Mouse (Mus musculus) lung, adult 2 months (tissue): ENCODE data around the gene Ube2i.

Experiments
- CTCF ChIP-seq: fragments of 200-500 bp; IDR thresholded peaks from 2 replicates; pipeline ENCODE4 v1.5.1; 2011; ENCODE audit warnings: mild to moderate bottlenecking, low read length, control low read depth; ENCODE audit not compliant: insufficient read depth
- POLR2A ChIP-seq: fragments of 200-500 bp; IDR thresholded peaks from 2 replicates; pipeline ENCODE4 v1.6.1; 2011; ENCODE audit warnings: low read depth, mild to moderate bottlenecking, control low read depth, low read length, borderline replicate concordance; ENCODE audit errors: extremely low read depth

DNA sequence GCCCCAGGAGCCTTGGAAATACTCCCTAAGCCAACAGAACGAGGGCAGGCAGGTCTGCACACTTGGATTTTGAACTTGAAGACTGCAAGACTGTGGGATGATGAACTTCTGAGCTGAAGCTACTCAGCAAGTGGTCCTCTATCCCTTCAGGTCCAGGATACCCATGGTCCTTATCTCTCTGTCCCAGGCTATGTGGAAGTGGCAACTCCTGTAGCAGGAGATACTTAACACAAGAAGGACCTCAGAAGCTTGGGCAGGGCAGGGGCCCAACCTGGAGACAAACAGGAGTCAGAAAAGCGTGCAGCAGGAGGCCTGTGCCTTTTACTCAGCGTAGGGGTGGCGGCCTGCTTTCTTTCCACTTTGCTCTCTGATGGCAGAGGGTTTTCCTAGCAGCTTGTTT, 48.8 kb downstream of the Ube2i start:
- TF ChIP-seq CTCF (no peak), POLR2A (no peak)
